Comparison of ENCODE assay signal across 9 mouse cellular contexts in genomic region chr7:81933601-81934266, GRCm38 (mm10). TPM values are rescaled to one million over a fixed set of nuclear protein-coding genes. Genes with fewer than 3 reads are reported as not detected.
DNase-seq lines count a peak whose midpoint lies in the region; ATAC-seq and TF ChIP-seq lines count a peak whose summit lies in the region.
"Had no signal": no experiment of that assay in that cellular context is flagged by ENCODE, and none has a peak within 500 bp of the region (broad histone marks: within the 10 kb centered on the region; RNA-seq: fewer than 3 reads in every experiment).

No protein-coding gene starts in this region.

- peak overlapping the region; percentile 88 for H3K4me3 ChIP-seq in embryonic facial prominence, embryonic 13.5 days
- H3K4me3 ChIP-seq in heart, embryonic 10.5 days: peak overlapping the region; percentile 80
- peak overlapping the region; percentile 61 for H3K4me3 ChIP-seq in limb, embryonic 15.5 days
- H3K4me3 ChIP-seq in midbrain, postnatal 0 days (ENCODE audit: low read depth, low read length): peak overlapping the region; percentile 97
- peak overlapping the region; percentile 76 for H3K4me3 ChIP-seq in stomach, postnatal 0 days (ENCODE audit: low read depth, low read length)

- no peaks in the 10 kb centered on the region for H3K9me3 ChIP-seq in embryonic facial prominence, embryonic 13.5 days
- H3K9me3 ChIP-seq in heart, embryonic 10.5 days: no peaks in the 10 kb centered on the region
- H3K9me3 ChIP-seq in limb, embryonic 15.5 days: no peaks in the 10 kb centered on the region
- no peaks in the 10 kb centered on the region for H3K9me3 ChIP-seq in midbrain, postnatal 0 days (ENCODE audit: low read length)
- no peaks in the 10 kb centered on the region for H3K9me3 ChIP-seq in stomach, postnatal 0 days (ENCODE audit: control insufficient read depth, low read length)

- DNase-seq in 3134 (ENCODE audit: extremely low read depth, insufficient read length, low spot score): peak; percentile 69
- peak; percentile 74 for DNase-seq in adrenal gland, postnatal 25 days
- peak; percentile 80 for DNase-seq in heart, embryonic 10.5 days (ENCODE audit: low spot score)
- DNase-seq in kidney, adult 9 months: peak; percentile 23
- peak; percentile 76 for DNase-seq in midbrain, postnatal 0 days (ENCODE audit: low spot score)
- peak; percentile 62 for DNase-seq in stomach, postnatal 0 days (ENCODE audit: low spot score)

- peak overlapping the region; percentile 94 for H3K27ac ChIP-seq in embryonic facial prominence, embryonic 13.5 days
- peak overlapping the region; percentile 94 for H3K27ac ChIP-seq in heart, embryonic 10.5 days
- peak overlapping the region; percentile 93 for H3K27ac ChIP-seq in limb, embryonic 15.5 days
- peak overlapping the region; percentile 96 for H3K27ac ChIP-seq in midbrain, postnatal 0 days (ENCODE audit: low read depth, low read length)
- H3K27ac ChIP-seq in stomach, postnatal 0 days (replicated peaks): peak overlapping the region; percentile 90

- TF ChIP-seq EP300 in stomach, postnatal 0 days (optimal IDR thresholded peaks at IDR 0.05): no peak

- H3K9ac ChIP-seq in embryonic facial prominence, embryonic 13.5 days: peak overlapping the region; percentile 96
- peak overlapping the region; percentile 92 for H3K9ac ChIP-seq in limb, embryonic 15.5 days
- H3K9ac ChIP-seq in midbrain, postnatal 0 days (replicated peaks; ENCODE audit: low read length, poor library complexity, severe bottlenecking): peak overlapping the region; percentile 96
- H3K9ac ChIP-seq in stomach, postnatal 0 days (ENCODE audit: low read length): peak overlapping the region; percentile 87

- H3K4me2 ChIP-seq in embryonic facial prominence, embryonic 13.5 days: peak overlapping the region; percentile 80
- peak overlapping the region; percentile 80 for H3K4me2 ChIP-seq in limb, embryonic 15.5 days
- H3K4me2 ChIP-seq in midbrain, postnatal 0 days (ENCODE audit: low read depth, low read length, poor library complexity, severe bottlenecking): peak overlapping the region; percentile 79
- peak overlapping the region; percentile 81 for H3K4me2 ChIP-seq in stomach, postnatal 0 days (replicated peaks; ENCODE audit: low read depth)

- peak; percentile 78 for ATAC-seq in embryonic facial prominence, embryonic 13.5 days (ENCODE audit: insufficient number of reproducible peaks, insufficient read depth, low FRiP score, low TSS enrichment, low read depth)
- ATAC-seq in limb, embryonic 15.5 days (ENCODE audit: insufficient number of reproducible peaks, low FRiP score, low TSS enrichment, low read depth): peak; percentile 65
- peak; percentile 76 for ATAC-seq in midbrain, postnatal 0 days (ENCODE audit: low FRiP score)
- peak; percentile 80 for ATAC-seq in stomach, postnatal 0 days (ENCODE audit: low FRiP score, low TSS enrichment)

- no peaks in the 10 kb centered on the region for H3K36me3 ChIP-seq in embryonic facial prominence, embryonic 13.5 days
- no peaks in the 10 kb centered on the region for H3K36me3 ChIP-seq in heart, embryonic 10.5 days
- H3K36me3 ChIP-seq in limb, embryonic 15.5 days: no peaks in the 10 kb centered on the region
- H3K36me3 ChIP-seq in midbrain, postnatal 0 days (ENCODE audit: insufficient read depth, low read length): no peaks in the 10 kb centered on the region
- H3K36me3 ChIP-seq in stomach, postnatal 0 days (ENCODE audit: control insufficient read depth, insufficient read depth, low read length): no peaks in the 10 kb centered on the region
- H3K36me3 ChIP-seq: G1E had no signal

- under 1% methylated on average over 92 of the region's 103 CpGs for WGBS in embryonic facial prominence, embryonic 13.5 days
- under 1% methylated on average over 101 of the region's 103 CpGs for WGBS in heart, embryonic 10.5 days
- under 1% methylated on average over 91 of the region's 103 CpGs for WGBS in limb, embryonic 15.5 days
- WGBS in midbrain, postnatal 0 days: 3% methylated on average over 79 of the region's 103 CpGs
- WGBS in stomach, postnatal 0 days: under 1% methylated on average over 75 of the region's 103 CpGs

- TF ChIP-seq CTCF in midbrain, postnatal 0 days (IDR thresholded peaks at IDR 0.05): no peak
- TF ChIP-seq CTCF in stomach, postnatal 0 days (IDR thresholded peaks at IDR 0.05; ENCODE audit: low read depth): no peak

- peaks cover 23% of the 10 kb centered on the region for H3K4me1 ChIP-seq in embryonic facial prominence, embryonic 13.5 days
- peaks cover 9% of the 10 kb centered on the region; the same call in 1 of the 2 replicates for H3K4me1 ChIP-seq in heart, embryonic 10.5 days
- peaks cover 7% of the 10 kb centered on the region; the same call in 1 of the 2 replicates for H3K4me1 ChIP-seq in limb, embryonic 15.5 days
- peaks cover 7% of the 10 kb centered on the region for H3K4me1 ChIP-seq in midbrain, postnatal 0 days (ENCODE audit: insufficient read depth, low read length)
- H3K4me1 ChIP-seq in stomach, postnatal 0 days (replicated peaks; ENCODE audit: control insufficient read depth, insufficient read depth): no peaks in the 10 kb centered on the region

- 0 out of 2 replicates have a peak, but pooled peaks cover 5% of the 10 kb centered on the region for H3K27me3 ChIP-seq in embryonic facial prominence, embryonic 13.5 days
- peaks cover 31% of the 10 kb centered on the region for H3K27me3 ChIP-seq in heart, embryonic 10.5 days (ENCODE audit: insufficient read depth, poor library complexity, severe bottlenecking)
- no peaks in the 10 kb centered on the region for H3K27me3 ChIP-seq in limb, embryonic 15.5 days
- H3K27me3 ChIP-seq in midbrain, postnatal 0 days (ENCODE audit: insufficient read depth, low read length): no peaks in the 10 kb centered on the region
- no peaks in the 10 kb centered on the region for H3K27me3 ChIP-seq in stomach, postnatal 0 days (ENCODE audit: control insufficient read depth, insufficient read depth, low read length)

RNA-seq across cellular contexts. Expression of gene Hdgfl3, which starts 0.5 kb away (rescaled TPM):
- 12.4 and 14.2 TPM in 2 replicates for total RNA-seq in adrenal gland, postnatal 25 days (2021)
- 22.2 and 24.0 TPM in 2 replicates for polyA plus RNA-seq in embryonic facial prominence, embryonic 13.5 days (2015; fragmentation: Nextera tagmentation; extraction: Ambion mirVana)
- 8.4 and 13.8 TPM in 2 replicates for polyA plus RNA-seq in heart, embryonic 10.5 days (2016; fragmentation: Nextera tagmentation; extraction: Ambion mirVana)
- 11.8 and 14.0 TPM in 2 replicates for polyA plus RNA-seq in limb, embryonic 15.5 days (2015; fragmentation: Nextera tagmentation; extraction: Ambion mirVana)
- 136 and 180 TPM in 2 replicates for total RNA-seq in midbrain, postnatal 0 days (2014; rRNA removed)
- polyA plus RNA-seq in midbrain, postnatal 0 days (2015; fragmentation: Nextera tagmentation; extraction: Ambion mirVana): 58.0 and 68.1 TPM in 2 replicates
- polyA plus RNA-seq in stomach, postnatal 0 days (2015; fragmentation: Nextera tagmentation; extraction: Ambion mirVana): 6.6 and 7.1 TPM in 2 replicates
- polyA plus RNA-seq: G1E had no signal

RNA-seq across cellular contexts. Expression of gene Bnc1, which starts 58.4 kb away (rescaled TPM):
- total RNA-seq in adrenal gland, postnatal 25 days (2021): 0.33 and 0.43 TPM in 2 replicates
- polyA plus RNA-seq in embryonic facial prominence, embryonic 13.5 days (2015; fragmentation: Nextera tagmentation; extraction: Ambion mirVana): 2.0 and 2.2 TPM in 2 replicates
- 8.1 and 14.3 TPM in 2 replicates for polyA plus RNA-seq in heart, embryonic 10.5 days (2016; fragmentation: Nextera tagmentation; extraction: Ambion mirVana)
- polyA plus RNA-seq in limb, embryonic 15.5 days (2015; fragmentation: Nextera tagmentation; extraction: Ambion mirVana): 0.76 and 1.1 TPM in 2 replicates
- total RNA-seq in midbrain, postnatal 0 days (2014; rRNA removed): 0.22 and 0.47 TPM in 2 replicates
- polyA plus RNA-seq in midbrain, postnatal 0 days (2015; fragmentation: Nextera tagmentation; extraction: Ambion mirVana): 0.02 TPM in 1 of 2 replicates, not detected in the other
- 0.83 and 0.87 TPM in 2 replicates for polyA plus RNA-seq in stomach, postnatal 0 days (2015; fragmentation: Nextera tagmentation; extraction: Ambion mirVana)
- polyA plus RNA-seq: G1E had no signal

Comparison
In these comparisons a context has a peak if more than half of its experiments do, and no peak if none do; other contexts are left out.
1. Peak in every context shown above with its lines: DNase-seq, ATAC-seq, H3K4me3 ChIP-seq and H3K27ac ChIP-seq.
2. DNase-seq: peak in every context shown above with its lines; median percentile 80 in heart, embryonic 10.5 days; 76 in midbrain, postnatal 0 days; 74 in adrenal gland, postnatal 25 days; 69 in 3134; 62 in stomach, postnatal 0 days; 23 in kidney, adult 9 months.